Mouse (Mus musculus) forebrain, postnatal 0 days (tissue): ENCODE data around the gene Cyp1a2. TPM values are rescaled to one million over a fixed set of nuclear protein-coding genes. Genes with fewer than 3 reads are reported as not detected.

Experiments used
- ATAC-seq: fragments of 200-750 bp; cut with Nextera tagmentation; 2 replicates; pipeline ENCODE4 v1.8.0; 2017; ENCODE audit warnings: mild to moderate bottlenecking, moderate library complexity
- DNase-seq: peaks from one replicate; pipeline ENCODE4 v3.0.0-alpha.2; 2015
- H3K27ac ChIP-seq: fragments of 300-500 bp; sonication (generic); 2 replicates; pipeline ENCODE4 v1.5.1; 2014; ENCODE audit warnings: low read depth, mild to moderate bottlenecking, antibody characterized with exemption, low read length, moderate library complexity, mixed read lengths
- H3K27me3 ChIP-seq: fragments of 300-500 bp; sonication (generic); 2 replicates; pipeline ENCODE4 v1.6.1; 2014; ENCODE audit warnings: mild to moderate bottlenecking, low read length, mixed read lengths; ENCODE audit not compliant: insufficient read depth
- H3K36me3 ChIP-seq: fragments of 300-500 bp; sonication (generic); 2 replicates; pipeline ENCODE4 v1.6.1; 2014; ENCODE audit warnings: mild to moderate bottlenecking, moderate library complexity; ENCODE audit not compliant: insufficient read depth
- H3K4me1 ChIP-seq: fragments of 300-500 bp; sonication (generic); 2 replicates; pipeline ENCODE4 v1.6.1; 2014; ENCODE audit warnings: antibody characterized with exemption; ENCODE audit not compliant: insufficient read depth
- H3K4me2 ChIP-seq: fragments of 300-500 bp; sonication (generic); 2 replicates; pipeline ENCODE4 v1.6.1; 2014; ENCODE audit warnings: low read depth, mild to moderate bottlenecking, moderate library complexity
- H3K4me3 ChIP-seq: fragments of 300-500 bp; sonication (generic); 2 replicates; pipeline ENCODE4 v1.5.1; 2014; ENCODE audit warnings: low read depth, low read length, mixed read lengths
- H3K9ac ChIP-seq: fragments of 300-500 bp; sonication (generic); 2 replicates; pipeline ENCODE4 v1.6.1; 2014; ENCODE audit warnings: mild to moderate bottlenecking
- H3K9me3 ChIP-seq: fragments of 300-500 bp; sonication (generic); 2 replicates; pipeline ENCODE4 v1.6.1; 2016; ENCODE audit warnings: low read length
- CTCF ChIP-seq: sonication (generic); IDR thresholded peaks from 2 replicates; pipeline ENCODE4 v1.5.1; 2016; ENCODE audit warnings: antibody characterized with exemption, control low read depth, low read depth
- WGBS: fragments of 180-500 bp; shearing (Covaris S2); extraction: QIAGEN DNeasy Blood & Tissue Kit; methylation state at CpG from one replicate; pipeline ENCODE4 v1.1.7; 2014; 5-methylcytosine and 5-hydroxymethylcytosine counted together
- polyA plus RNA-seq: library from polyadenylated mRNA; unstranded; fragments of >200 nt; fragmentation: Nextera tagmentation; extraction: Ambion mirVana; gene quantifications from 2 replicates; pipeline ENCODE4 v1.2.1, GENCODE M21; 2015
- total RNA-seq: library from RNA; depleted of rRNA; stranded (reverse); fragments of >200 nt; gene quantifications from 2 replicates; pipeline ENCODE4 v1.2.3, GENCODE M21; 2014

Cyp1a2 gene
- total and polyA plus RNA-seq, 2 experiments from 2014 or later, result not detected

DNA sequence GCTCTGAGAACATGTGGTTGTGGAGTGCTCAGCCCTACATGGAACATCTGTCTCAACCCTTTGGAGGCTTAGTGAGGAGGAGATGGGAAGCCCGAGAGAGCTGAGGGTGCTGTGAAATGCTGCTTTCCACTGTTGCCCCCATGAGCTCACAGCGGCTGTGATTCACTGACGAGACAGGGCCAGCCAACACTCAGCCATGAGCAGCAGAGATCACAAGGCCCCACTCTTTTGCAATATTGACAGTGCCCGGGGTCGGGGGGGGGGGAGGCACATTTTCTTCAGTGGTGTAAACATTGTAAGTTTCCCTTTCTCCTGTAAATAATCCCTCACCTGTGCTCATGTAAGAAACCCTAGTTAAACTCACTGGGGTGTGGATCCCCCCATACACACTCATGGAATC is 12.0 kb downstream of the Cyp1a2 start:
- no peak for TF ChIP-seq CTCF
- H3K9me3 ChIP-seq, result no peaks in the 10 kb centered on the region
- no peak overlapping the region for H3K4me3 ChIP-seq
- ATAC-seq, result no peak
- no peak overlapping the region for H3K4me2 ChIP-seq
- no peaks in the 10 kb centered on the region for H3K4me1 ChIP-seq
- H3K27ac ChIP-seq, result no peak overlapping the region
- no peak overlapping the region for H3K9ac ChIP-seq
- 91% methylated on average over 5 of the region's 5 CpGs for WGBS
- DNase-seq, result no peak
- H3K36me3 ChIP-seq, result no peaks in the 10 kb centered on the region
- no peaks in the 10 kb centered on the region for H3K27me3 ChIP-seq

- H3K9me3 ChIP-seq, result no peaks in the 10 kb centered on the region
- no peak for DNase-seq
- no peak for TF ChIP-seq CTCF
- H3K27ac ChIP-seq, result no peak overlapping the region
- H3K36me3 ChIP-seq, result no peaks in the 10 kb centered on the region
- no peaks in the 10 kb centered on the region for H3K4me1 ChIP-seq
- no peaks in the 10 kb centered on the region for H3K27me3 ChIP-seq
- WGBS, result 89% methylated on average over 4 of the region's 4 CpGs
- no peak overlapping the region for H3K4me3 ChIP-seq
- H3K9ac ChIP-seq, result no peak overlapping the region
- H3K4me2 ChIP-seq, result no peak overlapping the region
- ATAC-seq, result no peak
These were observed 12.5 kb downstream of the Cyp1a2 start for GRCm38 (mm10) chr9:57671037-57671436.

DNA sequence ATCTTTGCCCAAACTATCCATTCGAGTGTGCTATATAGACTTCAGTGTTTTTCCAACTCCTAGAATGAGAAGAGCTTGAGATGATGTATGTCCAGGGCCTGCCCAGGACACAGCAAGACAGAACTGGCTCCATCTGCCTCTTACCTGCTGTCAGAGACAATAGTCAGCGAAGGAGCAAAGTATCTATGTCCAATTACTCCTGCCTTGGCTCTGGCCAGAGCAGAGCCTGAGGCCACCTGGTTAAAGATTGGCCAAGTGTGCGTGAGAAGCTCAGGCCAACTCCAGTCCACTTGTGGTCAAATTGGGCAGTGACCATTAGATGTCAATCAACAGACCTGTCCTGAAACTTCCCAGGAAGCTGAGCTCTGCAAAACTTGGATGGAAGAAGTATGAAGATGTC is 13.9 kb downstream of the Cyp1a2 start:
- H3K4me3 ChIP-seq, result no peak overlapping the region
- TF ChIP-seq CTCF, result no peak
- H3K36me3 ChIP-seq, result no peaks in the 10 kb centered on the region
- ATAC-seq (no peak), DNase-seq (no peak)
- H3K9ac ChIP-seq, result no peak overlapping the region
- no peak overlapping the region for H3K27ac ChIP-seq
- H3K9me3 ChIP-seq, result no peaks in the 10 kb centered on the region
- H3K27me3 ChIP-seq, result no peaks in the 10 kb centered on the region
- 89% methylated on average over 3 of the region's 3 CpGs for WGBS
- H3K4me2 ChIP-seq, result no peak overlapping the region
- no peaks in the 10 kb centered on the region for H3K4me1 ChIP-seq

DNA sequence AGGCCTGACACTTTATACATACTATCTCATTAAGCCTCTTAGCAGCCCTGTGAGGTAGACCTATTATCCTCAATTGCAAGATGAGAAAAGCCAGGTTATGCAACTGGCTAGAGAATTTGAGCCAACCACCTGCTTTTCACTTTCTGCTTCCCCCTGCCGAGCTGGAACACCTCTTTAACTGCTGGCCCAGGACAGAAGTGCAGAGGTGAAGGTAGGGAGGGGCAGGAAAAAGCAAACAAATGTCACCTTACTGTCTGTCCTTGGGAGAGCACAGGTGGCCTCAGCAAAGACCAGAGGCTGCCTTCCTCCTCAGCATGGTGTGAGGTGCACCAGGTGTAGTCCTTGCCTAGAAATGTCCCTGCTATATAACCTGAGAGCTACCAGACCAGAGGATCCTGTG is 15.2 kb downstream of the Cyp1a2 start:
- H3K36me3 ChIP-seq, result no peaks in the 10 kb centered on the region
- ATAC-seq (no peak), DNase-seq (no peak)
- 30% methylated on average over 1 of the region's 1 CpGs for WGBS
- TF ChIP-seq CTCF, result no peak
- no peak overlapping the region for H3K4me2 ChIP-seq
- H3K9me3 ChIP-seq, result no peaks in the 10 kb centered on the region
- H3K9ac ChIP-seq, result no peak overlapping the region
- H3K27ac ChIP-seq, result no peak overlapping the region
- H3K4me3 ChIP-seq, result no peak overlapping the region
- no peaks in the 10 kb centered on the region for H3K4me1 ChIP-seq
- no peaks in the 10 kb centered on the region for H3K27me3 ChIP-seq

- Histone ChIP-seq H3K4me1 (no peaks in the 10 kb centered on the region), H3K9me3 (no peaks in the 10 kb centered on the region), H3K9ac (no peak overlapping the region), H3K36me3 (no peaks in the 10 kb centered on the region), H3K4me2 (no peak overlapping the region), H3K27ac (no peak overlapping the region), H3K4me3 (no peak overlapping the region), H3K27me3 (no peaks in the 10 kb centered on the region)
- 50% methylated on average over 11 of the region's 11 CpGs for WGBS
- DNase-seq, result no peak
- no peak for TF ChIP-seq CTCF
- ATAC-seq, result no peak
These were observed 15.7 kb downstream of the Cyp1a2 start for GRCm38 (mm10) chr9:57667817-57668216.

DNA sequence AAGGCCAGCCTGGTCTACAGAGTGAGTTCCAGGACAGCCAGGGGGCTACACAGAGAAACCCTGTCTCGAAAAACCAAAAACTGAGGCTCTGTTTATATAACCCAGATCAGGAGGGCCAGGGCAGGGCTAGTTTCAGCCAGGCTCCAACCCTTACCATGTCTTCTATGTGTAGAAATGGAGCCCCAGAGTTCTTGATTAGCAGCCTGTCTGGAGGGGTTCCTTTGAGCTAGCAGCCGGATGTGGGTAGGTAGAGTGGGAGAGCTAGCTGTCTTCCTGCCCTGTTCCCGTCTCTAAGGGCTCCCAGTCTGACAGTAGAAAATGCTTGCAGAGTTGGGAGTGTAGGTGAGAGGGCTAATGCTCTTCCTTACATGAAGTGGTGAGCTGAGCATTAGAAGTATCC is 16.4 kb downstream of the Cyp1a2 start:
- no peak for TF ChIP-seq CTCF
- no peaks in the 10 kb centered on the region for H3K36me3 ChIP-seq
- no peaks in the 10 kb centered on the region for H3K27me3 ChIP-seq
- H3K9ac ChIP-seq, result no peak overlapping the region
- no peaks in the 10 kb centered on the region for H3K4me1 ChIP-seq
- DNase-seq (no peak), ATAC-seq (no peak)
- H3K4me3 ChIP-seq, result no peak overlapping the region
- no peak overlapping the region for H3K27ac ChIP-seq
- H3K4me2 ChIP-seq, result no peak overlapping the region
- no peaks in the 10 kb centered on the region for H3K9me3 ChIP-seq
- WGBS, result 86% methylated on average over 3 of the region's 3 CpGs

GRCm38 (mm10) chr9:57666536-57666935 is 17.0 kb downstream of the Cyp1a2 start:
- DNase-seq, result no peak
- no peaks in the 10 kb centered on the region for H3K4me1 ChIP-seq
- no peak overlapping the region for H3K9ac ChIP-seq
- no peak overlapping the region for H3K27ac ChIP-seq
- no peaks in the 10 kb centered on the region for H3K36me3 ChIP-seq
- H3K4me2 ChIP-seq, result no peak overlapping the region
- no peaks in the 10 kb centered on the region for H3K27me3 ChIP-seq
- no peak for ATAC-seq
- TF ChIP-seq CTCF, result no peak
- no peak overlapping the region for H3K4me3 ChIP-seq
- 85% methylated on average over 8 of the region's 8 CpGs for WGBS
- H3K9me3 ChIP-seq, result no peaks in the 10 kb centered on the region

- no peak for TF ChIP-seq CTCF
- no peaks in the 10 kb centered on the region for H3K4me1 ChIP-seq
- no peak overlapping the region for H3K4me3 ChIP-seq
- no peak overlapping the region for H3K4me2 ChIP-seq
- H3K9me3 ChIP-seq, result no peaks in the 10 kb centered on the region
- DNase-seq (no peak), ATAC-seq (no peak)
- H3K9ac ChIP-seq, result no peak overlapping the region
- H3K27ac ChIP-seq, result no peak overlapping the region
- no peaks in the 10 kb centered on the region for H3K36me3 ChIP-seq
- WGBS, result 64% methylated on average over 7 of the region's 7 CpGs
- no peaks in the 10 kb centered on the region for H3K27me3 ChIP-seq
These were observed 18.9 kb downstream of the Cyp1a2 start for GRCm38 (mm10) chr9:57664616-57665015.
